Mouse (Mus musculus): ENCODE measurements around the gene Mafg. TPM values are rescaled to one million over a fixed set of nuclear protein-coding genes. Genes with fewer than 3 reads are reported as not detected.
A peak's percentile ranks its signal among the peaks of the same experiment; 100 is the strongest.
"Not testable (repeated sequence)": the region's sequence is repeated elsewhere in the genome, so short reads cannot be mapped to it uniquely, and the experiment has no call there.

Mafg gene
- total RNA-seq, 1 experiment from 2014 or later: 51.8 TPM

GRCm38 (mm10) chr11:120597240-120598235, 35.9 kb downstream of the Mafg start:
- peak; percentile 53 for DNase-seq

GRCm38 (mm10) chr11:120588531-120588930, 44.9 kb downstream of the Mafg start:
- no peak for DNase-seq

GRCm38 (mm10) chr11:120583937-120584336, 49.5 kb downstream of the Mafg start:
- DNase-seq: no peak

GRCm38 (mm10) chr11:120582982-120583293, 50.5 kb downstream of the Mafg start:
- not testable (repeated sequence) for DNase-seq

- DNase-seq: peak; percentile 53
Measured at GRCm38 (mm10) chr11:120582268-120582981, 51.0 kb downstream of the Mafg start.

GRCm38 (mm10) chr11:120581490-120582267, 51.7 kb downstream of the Mafg start, which contains the start of gene Arhgdia:
TSS of gene Arhgdia (minus strand) at chr11:120581624.
- DNase-seq: peak; percentile 95

GRCm38 (mm10) chr11:120580871-120581331, 52.5 kb downstream of the Mafg start:
- DNase-seq: peak; percentile 51

GRCm38 (mm10) chr11:120580190-120580589, 53.2 kb downstream of the Mafg start:
- peak; percentile 12 for DNase-seq

GRCm38 (mm10) chr11:120579316-120580107, 53.9 kb downstream of the Mafg start:
- peak; percentile 81 for DNase-seq

- peak; percentile 21 for DNase-seq
Measured at GRCm38 (mm10) chr11:120578694-120579243, 54.6 kb downstream of the Mafg start.

- peak; percentile 14 for DNase-seq
Measured at GRCm38 (mm10) chr11:120578024-120578693, 55.2 kb downstream of the Mafg start.

GRCm38 (mm10) chr11:120577211-120578023, 56.0 kb downstream of the Mafg start:
- peak; percentile 52 for DNase-seq

- no peak for DNase-seq
Measured at GRCm38 (mm10) chr11:120576365-120576981, 56.9 kb downstream of the Mafg start.

GRCm38 (mm10) chr11:120575940-120576339, 57.5 kb downstream of the Mafg start:
- DNase-seq: no peak

Small RNA genes lying within 50 kb of the gene (microRNA-seq; reads per million reads assigned to microRNA genes)
- 0.38 to 0.43 reads per million in 2 experiments for gene Mir6936

Other genes starting within 250 kb of the Mafg start
- gene Nploc4, start 195.9 kb downstream of the Mafg start, total RNA-seq (2021): 73.8 and 82.5 TPM in 2 replicates
- gene Tspan10, start 191.0 kb downstream of the Mafg start, total RNA-seq (2021): 2.3 and 4.7 TPM in 2 replicates
- 0.33 TPM in 1 of 2 replicates, not detected in the other for gene Pde6g, start 180.1 kb downstream of the Mafg start, total RNA-seq (2021)
- 53.9 and 58.6 TPM in 2 replicates for gene Oxld1, start 175.5 kb downstream of the Mafg start, total RNA-seq (2021)
- gene Ccdc137, start 175.5 kb downstream of the Mafg start, total RNA-seq (2021): 20.6 and 28.1 TPM in 2 replicates
- 19.6 and 23.4 TPM in 2 replicates for gene Arl16, start 166.0 kb downstream of the Mafg start, total RNA-seq (2021)
- gene Mrpl12, start 149.0 kb downstream of the Mafg start, total RNA-seq (2021): 161 TPM in 2 replicates
- 50.7 and 64.4 TPM in 2 replicates for gene Slc25a10, start 141.8 kb downstream of the Mafg start, total RNA-seq (2021)
- gene Gcgr, start 102.9 kb downstream of the Mafg start, total RNA-seq (2021): 2.3 and 11.7 TPM in 2 replicates
- gene Mcrip1, start 83.9 kb downstream of the Mafg start, total RNA-seq (2021): 52.6 and 67.9 TPM in 2 replicates
- gene Ppp1r27, start 82.5 kb downstream of the Mafg start, total RNA-seq (2021): 0.48 TPM in 1 of 2 replicates, not detected in the other
- gene P4hb, start 60.3 kb downstream of the Mafg start, total RNA-seq (2021): 449 and 479 TPM in 2 replicates
- gene Arhgdia, start 52.0 kb downstream of the Mafg start, total RNA-seq (2021): 268 and 310 TPM in 2 replicates
- 120 and 128 TPM in 2 replicates for gene Alyref, start 35.2 kb downstream of the Mafg start, total RNA-seq (2021)
- 68.3 and 69.0 TPM in 2 replicates for gene Anapc11, start 35.2 kb downstream of the Mafg start, total RNA-seq (2021)
- 1.6 TPM in 1 of 2 replicates, not detected in the other for gene Npb, start 25.1 kb downstream of the Mafg start, total RNA-seq (2021)
- gene Pcyt2, start 15.7 kb downstream of the Mafg start, total RNA-seq (2021): 148 and 187 TPM in 2 replicates
- gene Sirt7, start 8.4 kb downstream of the Mafg start, total RNA-seq (2021): 37.1 and 39.7 TPM in 2 replicates
- gene Pycr1, start 10.2 kb upstream of the Mafg start, total RNA-seq (2021): 1.6 TPM in 2 replicates
- gene Myadml2, start 14.6 kb upstream of the Mafg start, total RNA-seq (2021): 0.94 TPM in 1 of 2 replicates, not detected in the other
- 8.3 and 11.2 TPM in 2 replicates for gene Notum, start 27.6 kb upstream of the Mafg start, total RNA-seq (2021)
- 69.4 and 71.3 TPM in 2 replicates for gene Aspscr1, start 39.4 kb upstream of the Mafg start, total RNA-seq (2021)
- 46.4 and 52.5 TPM in 2 replicates for gene Cenpx, start 80.1 kb upstream of the Mafg start, total RNA-seq (2021)
- 27.2 and 31.5 TPM in 2 replicates for gene Lrrc45, start 80.3 kb upstream of the Mafg start, total RNA-seq (2021)
- gene Rac3, start 87.9 kb upstream of the Mafg start, total RNA-seq (2021): 3.2 and 5.3 TPM in 2 replicates
- gene Dcxr, start 93.7 kb upstream of the Mafg start, total RNA-seq (2021): 31.8 and 41.9 TPM in 2 replicates
- gene Cbr2, start 98.5 kb upstream of the Mafg start, total RNA-seq (2021): 7.3 and 10.2 TPM in 2 replicates
- gene Hmga1b, start 129.2 kb upstream of the Mafg start, total RNA-seq (2021): 20.9 and 46.6 TPM in 2 replicates
- gene Rfng, start 150.6 kb upstream of the Mafg start, total RNA-seq (2021): 18.5 and 18.6 TPM in 2 replicates
- 101 and 107 TPM in 2 replicates for gene Gps1, start 150.7 kb upstream of the Mafg start, total RNA-seq (2021)
- gene Dus1l, start 162.8 kb upstream of the Mafg start, total RNA-seq (2021): 64.5 and 70.5 TPM in 2 replicates
- gene Fasn, start 190.9 kb upstream of the Mafg start, total RNA-seq (2021): 94.1 and 150 TPM in 2 replicates